Mouse (Mus musculus) limb, embryonic 12.5 days (tissue): ENCODE measurements around the gene Ppp1r3e. TPM values are rescaled to one million over a fixed set of nuclear protein-coding genes. Genes with fewer than 3 reads are reported as not detected.

Experiments used
- ATAC-seq: fragments of 200-750 bp; cut with Nextera tagmentation; 2 replicates; pipeline ENCODE4 v1.8.0; 2017; ENCODE audit warnings: low read depth, moderate TSS enrichment; ENCODE audit not compliant: insufficient number of reproducible peaks, insufficient read depth, low FRiP score, low TSS enrichment
- H3K27ac ChIP-seq: fragments of 300-500 bp; sonication (generic); 2 replicates; pipeline ENCODE4 v1.5.1; 2016; ENCODE audit warnings: mild to moderate bottlenecking, moderate library complexity
- H3K27me3 ChIP-seq: fragments of 300-500 bp; sonication (generic); 2 replicates; pipeline ENCODE4 v1.6.1; 2016; ENCODE audit warnings: mild to moderate bottlenecking, moderate library complexity
- H3K36me3 ChIP-seq: fragments of 300-500 bp; sonication (generic); 2 replicates; pipeline ENCODE4 v1.6.1; 2016; ENCODE audit warnings: mild to moderate bottlenecking, moderate library complexity
- H3K4me1 ChIP-seq: fragments of 300-500 bp; sonication (generic); replicated peaks from 2 replicates; pipeline ENCODE4 v1.6.1; 2016
- H3K4me2 ChIP-seq: fragments of 300-500 bp; sonication (generic); 2 replicates; pipeline ENCODE4 v1.6.1; 2016; ENCODE audit warnings: mild to moderate bottlenecking, moderate library complexity
- H3K4me3 ChIP-seq: fragments of 300-500 bp; sonication (generic); replicated peaks from 2 replicates; pipeline ENCODE4 v1.5.1; 2016; ENCODE audit warnings: mild to moderate bottlenecking
- H3K9ac ChIP-seq: fragments of 300-500 bp; sonication (generic); replicated peaks from 2 replicates; pipeline ENCODE4 v1.6.1; 2016; ENCODE audit warnings: mild to moderate bottlenecking, moderate library complexity
- H3K9me3 ChIP-seq: fragments of 300-500 bp; sonication (generic); 2 replicates; pipeline ENCODE4 v1.6.1; 2016; ENCODE audit warnings: mild to moderate bottlenecking, moderate library complexity
- WGBS: fragments of 180-500 bp; shearing (Covaris S2); methylation state at CpG from one replicate; pipeline ENCODE4 v1.1.7; 2016; 5-methylcytosine and 5-hydroxymethylcytosine counted together
- polyA plus RNA-seq: library from polyadenylated mRNA; unstranded; fragments of >200 nt; fragmentation: Nextera tagmentation; extraction: Ambion mirVana; gene quantifications from 2 replicates; pipeline ENCODE4 v1.2.1, GENCODE M21; 2016

Gene Ppp1r3e
- polyA plus RNA-seq = 0.74 TPM in 1 of 2 replicates, not detected in the other

DNA sequence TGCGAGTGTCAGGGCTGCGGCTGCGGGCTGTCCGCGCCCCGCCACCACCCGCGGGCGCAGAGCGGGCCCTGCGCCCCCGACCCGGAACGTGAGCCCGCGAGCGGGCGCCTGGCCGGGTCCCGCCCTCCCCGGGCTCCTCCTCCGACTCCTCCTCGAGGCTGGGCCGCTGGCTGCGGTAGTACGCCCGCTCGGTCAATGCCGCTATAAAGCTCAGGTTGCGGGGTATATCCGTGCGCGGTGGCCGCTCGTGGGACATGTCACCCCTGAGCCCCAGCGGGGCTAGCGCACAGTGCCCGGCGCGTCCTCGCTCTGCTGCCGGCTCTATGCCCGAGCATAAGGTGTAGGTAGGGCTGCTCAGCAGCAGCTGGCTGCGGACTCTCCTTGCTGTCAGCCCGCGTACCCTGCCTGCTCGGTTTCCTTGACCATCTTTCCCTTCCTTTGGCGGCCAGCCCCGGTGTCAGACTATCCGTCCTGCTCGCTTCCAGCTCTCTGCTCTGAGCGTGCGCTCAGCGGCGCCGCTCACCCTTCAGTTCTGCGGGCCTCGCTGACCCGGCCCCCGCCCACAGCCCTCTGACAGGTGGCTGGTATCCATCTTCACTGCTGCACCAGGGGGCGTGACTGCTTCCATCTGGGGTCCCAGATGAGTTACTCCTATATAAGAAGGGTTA lies at the start of gene Ppp1r3e:
Ppp1r3e (minus strand) TSS at position 503 of the 668 bp plus-strand sequence.
- H3K4me2 ChIP-seq = peak within 1 kb of the TSS; percentile 99
- peaks cover 15% of the 10 kb centered on the region for H3K4me1 ChIP-seq
- no peaks in the 10 kb centered on the region for H3K9me3 ChIP-seq
- H3K36me3 ChIP-seq = no peaks in the 10 kb centered on the region
- under 1% methylated on average over 61 of the region's 61 CpGs for WGBS
- H3K27me3 ChIP-seq = peaks cover 40% of the 10 kb centered on the region
- H3K9ac ChIP-seq = peak within 1 kb of the TSS; percentile 75
- H3K4me3 ChIP-seq = peak within 1 kb of the TSS; percentile 74
- no peak within 1 kb of the TSS; the same call in 1 of the 2 replicates for H3K27ac ChIP-seq
- ATAC-seq = peak; percentile 75

- 0% methylated on average over 47 of the region's 58 CpGs for WGBS
- Histone ChIP-seq H3K27ac (peak overlapping the region; percentile 100), H3K4me2 (peak overlapping the region; percentile 87), H3K9me3 (peaks cover 10% of the 10 kb centered on the region), H3K36me3 (peaks cover 16% of the 10 kb centered on the region), H3K4me3 (peak overlapping the region; percentile 59), H3K27me3 (no peaks in the 10 kb centered on the region), H3K4me1 (peaks cover 50% of the 10 kb centered on the region), H3K9ac (peak overlapping the region; percentile 89)
- peak; percentile 91 for ATAC-seq
Observed at GRCm38 (mm10) chr14:54926401-54927158, 49.2 kb upstream of the Ppp1r3e start.

DNA sequence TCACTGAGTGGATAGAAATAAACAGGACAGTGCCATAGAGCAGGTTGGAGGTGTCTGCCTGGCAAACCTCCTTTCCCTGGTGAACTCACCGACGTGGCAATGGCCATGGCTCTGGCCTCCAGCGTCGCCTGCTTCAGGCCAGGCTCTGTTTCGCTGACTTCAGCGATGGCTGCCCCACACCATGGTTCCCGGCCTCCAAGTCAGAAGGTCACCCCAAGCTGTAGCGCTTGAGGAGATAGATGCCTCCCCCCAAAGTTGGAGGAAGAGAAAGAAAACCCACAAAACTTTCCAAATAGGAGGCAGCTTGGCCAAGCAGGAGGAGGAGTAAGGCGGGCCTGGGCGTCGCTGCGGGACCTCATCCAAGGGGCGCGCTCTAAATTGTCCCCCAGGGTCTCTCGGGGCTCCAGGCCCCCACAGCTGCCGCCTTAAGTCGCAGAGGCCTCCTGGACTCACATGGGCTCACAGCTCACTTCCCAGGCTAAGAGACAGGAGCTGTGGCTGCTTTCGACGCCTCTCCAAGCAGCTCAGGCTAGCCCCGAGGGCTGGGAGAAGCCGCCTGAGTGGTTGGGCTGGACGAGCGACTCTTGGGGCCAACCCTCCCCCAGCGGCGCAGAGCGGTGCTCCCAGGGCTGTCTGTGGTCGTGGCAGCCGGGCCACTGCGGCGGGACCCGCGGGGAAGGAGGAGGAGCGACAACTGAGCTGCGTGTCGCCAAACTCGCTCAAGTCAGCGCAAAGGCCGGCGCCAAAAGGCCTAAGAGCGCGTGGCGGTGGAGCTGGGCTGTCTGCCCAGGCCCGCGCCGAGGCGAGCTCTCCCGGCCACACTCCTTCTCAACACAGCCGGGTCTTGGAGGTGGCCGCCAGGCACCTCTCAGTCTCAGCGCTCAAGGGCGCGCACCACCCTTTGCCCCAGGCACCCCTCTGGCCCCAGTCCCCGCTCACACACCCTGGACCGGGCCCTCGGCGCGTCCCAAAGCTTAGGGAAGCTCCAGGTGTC lies 48.3 kb upstream of the Ppp1r3e start, which contains the start of gene Efs:
Efs (minus strand) TSS at position 778 of the 994 bp plus-strand sequence.
- Histone ChIP-seq H3K4me2 (peak within 1 kb of the TSS; percentile 87), H3K4me3 (peak within 1 kb of the TSS; percentile 59), H3K36me3 (peaks cover 25% of the 10 kb centered on the region), H3K27me3 (no peaks in the 10 kb centered on the region), H3K4me1 (peaks cover 50% of the 10 kb centered on the region), H3K9ac (peak within 1 kb of the TSS; percentile 89), H3K9me3 (peaks cover 19% of the 10 kb centered on the region), H3K27ac (peak within 1 kb of the TSS; percentile 100)
- 1% methylated on average over 52 of the region's 57 CpGs for WGBS
- peak; percentile 45 for ATAC-seq

- H3K4me3 ChIP-seq = peak overlapping the region; percentile 59
- 7% methylated on average over 7 of the region's 7 CpGs for WGBS
- peaks cover 34% of the 10 kb centered on the region for H3K36me3 ChIP-seq
- H3K9ac ChIP-seq = peak overlapping the region; percentile 89
- H3K9me3 ChIP-seq = peaks cover 20% of the 10 kb centered on the region
- H3K4me2 ChIP-seq = peak overlapping the region; percentile 87
- peaks cover 46% of the 10 kb centered on the region for H3K4me1 ChIP-seq
- no peaks in the 10 kb centered on the region for H3K27me3 ChIP-seq
- H3K27ac ChIP-seq = peak overlapping the region; percentile 100
- peak; percentile 18; the same call in 1 of the 2 replicates for ATAC-seq
Observed at GRCm38 (mm10) chr14:54924641-54925348, 47.4 kb upstream of the Ppp1r3e start.

DNA sequence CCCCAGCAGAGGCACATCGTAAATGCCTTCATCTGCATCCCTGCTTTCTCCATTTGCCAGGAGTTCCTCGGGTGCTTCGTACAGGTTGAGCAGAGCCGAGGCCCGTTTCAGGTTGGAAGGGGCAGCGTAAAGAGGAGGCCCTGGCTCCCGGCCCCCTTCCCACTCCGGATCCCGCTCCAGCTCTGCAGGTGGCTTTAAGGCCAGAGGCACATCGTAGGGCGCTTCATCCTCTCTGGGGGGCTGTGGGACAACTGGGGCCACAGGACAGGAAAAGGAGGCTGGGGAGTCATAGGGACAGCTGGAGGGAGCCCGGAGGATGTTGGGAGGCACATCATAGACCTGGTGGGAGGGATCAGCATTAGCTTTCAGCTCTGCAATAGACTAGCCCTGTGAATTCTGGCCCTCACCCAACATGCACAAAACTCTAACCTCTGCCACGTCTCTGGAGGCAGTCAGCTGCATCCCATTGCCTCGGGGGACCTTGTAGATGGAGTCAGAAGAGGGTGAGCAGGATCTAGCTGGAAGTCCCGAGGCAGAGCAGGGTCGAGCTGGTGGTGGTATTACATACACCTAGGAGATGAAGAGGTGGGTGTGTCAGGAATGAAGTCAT lies 42.8 kb upstream of the Ppp1r3e start:
- no peaks in the 10 kb centered on the region for H3K27me3 ChIP-seq
- peaks cover 21% of the 10 kb centered on the region for H3K4me1 ChIP-seq
- 91% methylated on average over 16 of the region's 16 CpGs for WGBS
- no peak overlapping the region for H3K4me2 ChIP-seq
- no peak for ATAC-seq
- H3K4me3 ChIP-seq = no peak overlapping the region
- no peak overlapping the region for H3K9ac ChIP-seq
- no peak overlapping the region for H3K27ac ChIP-seq
- peaks cover 20% of the 10 kb centered on the region for H3K9me3 ChIP-seq
- H3K36me3 ChIP-seq = peaks cover 80% of the 10 kb centered on the region

DNA sequence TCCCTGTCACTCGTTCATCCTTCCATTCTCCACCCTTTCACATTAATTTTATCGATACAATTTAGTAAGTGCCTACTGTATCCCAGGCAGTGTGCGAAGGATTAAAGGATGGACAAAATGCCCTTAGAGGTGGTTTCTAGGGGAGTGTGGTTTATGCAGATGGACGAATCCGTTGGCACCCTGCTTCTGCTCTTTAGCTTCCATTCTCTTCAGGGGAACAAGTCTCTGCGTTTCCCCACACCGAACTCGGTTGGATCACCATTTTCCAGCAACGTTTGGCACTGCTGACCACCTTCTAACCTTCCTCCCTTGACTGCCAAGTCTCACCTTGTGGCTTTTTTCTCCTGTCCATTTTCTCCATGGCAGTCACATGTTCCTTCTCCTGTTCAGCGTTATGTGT lies 36.0 kb upstream of the Ppp1r3e start:
- WGBS = 18% methylated on average over 10 of the region's 10 CpGs

DNA sequence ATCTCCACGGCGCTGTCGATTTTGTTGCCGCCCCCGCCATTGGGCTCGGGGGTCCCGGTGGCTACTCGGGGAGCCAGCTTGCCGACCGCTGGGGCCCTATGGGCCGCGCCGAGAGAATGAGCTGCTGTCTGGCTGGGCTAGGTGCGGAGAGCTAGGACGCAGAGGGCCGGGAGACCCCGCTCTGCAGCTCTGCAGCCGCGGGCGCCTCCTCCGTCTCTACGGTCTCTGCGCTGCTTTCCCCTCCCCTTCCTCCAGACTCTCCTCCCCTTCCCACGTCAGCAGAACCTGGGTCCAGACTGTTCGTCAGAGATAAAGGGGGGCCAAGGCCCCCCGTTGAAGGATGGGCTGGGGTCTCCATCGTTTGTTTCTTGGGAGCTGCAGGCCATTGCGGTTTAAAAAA lies 35.5 kb upstream of the Ppp1r3e start, which contains the start of gene Slc22a17:
Slc22a17 (minus strand) TSS at position 247 of the 400 bp plus-strand sequence.
- Histone ChIP-seq H3K36me3 (peaks cover 66% of the 10 kb centered on the region), H3K4me1 (peaks cover 24% of the 10 kb centered on the region), H3K27ac (peak within 1 kb of the TSS; percentile 90), H3K9me3 (no peaks in the 10 kb centered on the region), H3K9ac (peak within 1 kb of the TSS; percentile 96), H3K4me3 (peak within 1 kb of the TSS; percentile 98), H3K27me3 (no peaks in the 10 kb centered on the region), H3K4me2 (peak within 1 kb of the TSS; percentile 95)
- ATAC-seq = peak; percentile 92
- WGBS = under 1% methylated on average over 27 of the region's 28 CpGs

More for the DNA sequence above, 36.0 kb upstream of the Ppp1r3e start:
- Histone ChIP-seq H3K9me3 (no peaks in the 10 kb centered on the region), H3K27me3 (no peaks in the 10 kb centered on the region), H3K4me2 (peak overlapping the region; percentile 95), H3K4me1 (peaks cover 21% of the 10 kb centered on the region), H3K4me3 (peak overlapping the region; percentile 98), H3K27ac (peak overlapping the region; percentile 90), H3K9ac (peak overlapping the region; percentile 96), H3K36me3 (peaks cover 66% of the 10 kb centered on the region)
- ATAC-seq = no peak

GRCm38 (mm10) chr14:54912109-54912850 lies 34.9 kb upstream of the Ppp1r3e start:
- WGBS = 2% methylated on average over 52 of the region's 69 CpGs
- peak; percentile 54; the same call in 1 of the 2 replicates for ATAC-seq
- Histone ChIP-seq H3K27ac (peak overlapping the region; percentile 90), H3K4me1 (peaks cover 25% of the 10 kb centered on the region), H3K9me3 (no peaks in the 10 kb centered on the region), H3K36me3 (peaks cover 66% of the 10 kb centered on the region), H3K27me3 (no peaks in the 10 kb centered on the region), H3K9ac (peak overlapping the region; percentile 96), H3K4me3 (peak overlapping the region; percentile 98), H3K4me2 (peak overlapping the region; percentile 95)

DNA sequence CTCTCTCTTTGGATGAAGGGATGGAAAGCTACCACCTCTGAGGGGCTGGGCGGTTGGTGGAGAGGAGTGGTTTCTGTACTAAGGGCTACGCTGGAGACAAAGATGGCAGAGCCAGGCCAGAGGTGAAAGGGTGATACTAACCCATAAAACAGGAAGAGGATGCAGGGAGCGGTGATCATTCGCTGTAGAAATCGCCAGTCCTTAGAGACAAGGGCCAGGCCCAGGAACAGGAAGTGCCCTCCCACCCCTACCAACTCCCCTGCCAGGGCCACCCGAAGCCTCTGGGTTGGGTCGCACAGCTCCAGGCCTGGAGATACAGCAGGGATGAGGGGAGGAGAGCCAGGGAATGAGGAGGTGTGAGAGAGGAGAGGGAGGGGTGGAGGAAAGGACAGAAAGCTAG lies 31.3 kb upstream of the Ppp1r3e start:
- WGBS = 81% methylated on average over 7 of the region's 7 CpGs
- ATAC-seq = no peak
- Histone ChIP-seq H3K9me3 (no peaks in the 10 kb centered on the region), H3K4me2 (no peak overlapping the region), H3K27ac (no peak overlapping the region), H3K27me3 (no peaks in the 10 kb centered on the region), H3K9ac (no peak overlapping the region), H3K4me3 (no peak overlapping the region), H3K36me3 (peaks cover 77% of the 10 kb centered on the region), H3K4me1 (peaks cover 21% of the 10 kb centered on the region)
